Mouse (Mus musculus) heart, embryonic 15.5 days (tissue): ENCODE results near the gene Sox8. TPM values are rescaled to one million over a fixed set of nuclear protein-coding genes. Genes with fewer than 3 reads are reported as not detected.
A peak's percentile ranks its signal among the peaks of the same experiment; 100 is the strongest.

ENCODE experiments used
- ATAC-seq: fragments of 200-750 bp; cut with Nextera tagmentation; replicated peaks from 2 replicates; pipeline ENCODE4 v1.8.0; 2017; ENCODE audit warnings: low read depth, moderate TSS enrichment; ENCODE audit not compliant: insufficient number of reproducible peaks, insufficient read depth, low FRiP score
- H3K27ac ChIP-seq: fragments of 300-500 bp; sonication (generic); 2 replicates; pipeline ENCODE4 v1.5.1; 2015; ENCODE audit warnings: mild to moderate bottlenecking, inconsistent platforms
- H3K27me3 ChIP-seq: fragments of 300-500 bp; sonication (generic); 2 replicates; pipeline ENCODE4 v1.6.1; 2015; ENCODE audit warnings: inconsistent platforms
- H3K36me3 ChIP-seq: fragments of 300-500 bp; sonication (generic); 2 replicates; pipeline ENCODE4 v1.6.1; 2015; ENCODE audit warnings: mild to moderate bottlenecking, inconsistent platforms
- H3K4me1 ChIP-seq: fragments of 300-500 bp; sonication (generic); replicated peaks from 2 replicates; pipeline ENCODE4 v1.6.1; 2015; ENCODE audit warnings: inconsistent platforms
- H3K4me2 ChIP-seq: fragments of 300-500 bp; sonication (generic); 2 replicates; pipeline ENCODE4 v1.6.1; 2015; ENCODE audit warnings: inconsistent platforms, mild to moderate bottlenecking, moderate library complexity
- H3K4me3 ChIP-seq: fragments of 300-500 bp; sonication (generic); 2 replicates; pipeline ENCODE4 v1.5.1; 2015; ENCODE audit warnings: mild to moderate bottlenecking, inconsistent platforms
- H3K9ac ChIP-seq: fragments of 300-500 bp; sonication (generic); 2 replicates; pipeline ENCODE4 v1.6.1; 2015; ENCODE audit warnings: mild to moderate bottlenecking, inconsistent platforms
- H3K9me3 ChIP-seq: fragments of 300-500 bp; sonication (generic); replicated peaks from 2 replicates; pipeline ENCODE4 v1.6.1; 2016; ENCODE audit warnings: inconsistent platforms
- WGBS: fragments of 180-500 bp; shearing (Covaris S2); methylation state at CpG from one replicate; pipeline ENCODE4 v1.1.7; 2015; ENCODE audit warnings: mixed read lengths; 5-methylcytosine and 5-hydroxymethylcytosine counted together
- polyA plus RNA-seq: library from polyadenylated mRNA; unstranded; fragments of >200 nt; fragmentation: Nextera tagmentation; extraction: Ambion mirVana; gene quantifications from 2 replicates; pipeline ENCODE4 v1.2.1, GENCODE M21; 2015

The Sox8 gene
- polyA plus RNA-seq, 1 experiment from 2014 or later: 0.73 TPM

GRCm38 (mm10) chr17:25551313-25551712 lies 19.2 kb downstream of the Sox8 start:
- peaks cover 14% of the 10 kb centered on the region for H3K4me1 ChIP-seq
- H3K9me3 ChIP-seq: no peaks in the 10 kb centered on the region
- 0 out of 2 replicates have a peak, but pooled peaks cover 9% of the 10 kb centered on the region for H3K27me3 ChIP-seq
- no peaks in the 10 kb centered on the region for H3K36me3 ChIP-seq
- no peak overlapping the region for H3K4me2 ChIP-seq
- H3K27ac ChIP-seq: no peak overlapping the region
- 81% methylated on average over 11 of the region's 11 CpGs for WGBS
- H3K4me3 ChIP-seq: no peak overlapping the region
- ATAC-seq: no peak
- no peak overlapping the region for H3K9ac ChIP-seq

- no peak overlapping the region for H3K4me3 ChIP-seq
- no peak for ATAC-seq
- 0 out of 2 replicates have a peak, but pooled peaks cover 9% of the 10 kb centered on the region for H3K27me3 ChIP-seq
- H3K4me2 ChIP-seq: no peak overlapping the region
- WGBS: 82% methylated on average over 5 of the region's 5 CpGs
- no peaks in the 10 kb centered on the region for H3K36me3 ChIP-seq
- no peak overlapping the region for H3K9ac ChIP-seq
- H3K27ac ChIP-seq: no peak overlapping the region
- H3K4me1 ChIP-seq: peaks cover under 1% of the 10 kb centered on the region
- H3K9me3 ChIP-seq: no peaks in the 10 kb centered on the region
Observed at GRCm38 (mm10) chr17:25550020-25550419, 20.5 kb downstream of the Sox8 start.

GRCm38 (mm10) chr17:25547026-25547425 lies 23.5 kb downstream of the Sox8 start:
- Histone ChIP-seq H3K4me3 (no peak overlapping the region), H3K9me3 (no peaks in the 10 kb centered on the region), H3K9ac (no peak overlapping the region), H3K4me1 (no peaks in the 10 kb centered on the region), H3K27ac (no peak overlapping the region), H3K27me3 (0 out of 2 replicates have a peak, but pooled peaks cover 6% of the 10 kb centered on the region), H3K4me2 (no peak overlapping the region), H3K36me3 (no peaks in the 10 kb centered on the region)
- 38% methylated on average over 3 of the region's 3 CpGs for WGBS
- ATAC-seq: no peak

GRCm38 (mm10) chr17:25541768-25542167 lies 28.7 kb downstream of the Sox8 start:
- no peak for ATAC-seq
- Histone ChIP-seq H3K9me3 (no peaks in the 10 kb centered on the region), H3K9ac (no peak overlapping the region), H3K27ac (no peak overlapping the region), H3K4me1 (peaks cover 10% of the 10 kb centered on the region), H3K4me2 (no peak overlapping the region), H3K4me3 (no peak overlapping the region), H3K36me3 (no peaks in the 10 kb centered on the region), H3K27me3 (0 out of 2 replicates have a peak, but pooled peaks cover 4% of the 10 kb centered on the region)
- WGBS: 75% methylated on average over 4 of the region's 4 CpGs

GRCm38 (mm10) chr17:25540731-25541130 lies 29.8 kb downstream of the Sox8 start:
- WGBS: 67% methylated on average over 5 of the region's 5 CpGs
- ATAC-seq: no peak
- Histone ChIP-seq H3K27ac (no peak overlapping the region), H3K4me2 (no peak overlapping the region), H3K9me3 (no peaks in the 10 kb centered on the region), H3K9ac (no peak overlapping the region), H3K36me3 (no peaks in the 10 kb centered on the region), H3K4me3 (no peak overlapping the region), H3K4me1 (peaks cover 10% of the 10 kb centered on the region), H3K27me3 (0 out of 2 replicates have a peak, but pooled peaks cover 4% of the 10 kb centered on the region)

GRCm38 (mm10) chr17:25538945-25539875 lies 31.3 kb downstream of the Sox8 start:
- peak overlapping the region; percentile 24 for H3K4me3 ChIP-seq

GRCm38 (mm10) chr17:25530357-25531022 lies 40.0 kb downstream of the Sox8 start:
- Histone ChIP-seq H3K9ac (no peak overlapping the region), H3K4me2 (no peak overlapping the region)
- WGBS: 56% methylated on average over 8 of the region's 8 CpGs

More at GRCm38 (mm10) chr17:25538945-25539875, 31.3 kb downstream of the Sox8 start:
- peaks cover 10% of the 10 kb centered on the region for H3K4me1 ChIP-seq
- peak overlapping the region; percentile 52 for H3K27ac ChIP-seq
- no peaks in the 10 kb centered on the region for H3K9me3 ChIP-seq
- peak; percentile 81 for ATAC-seq
- 0 out of 2 replicates have a peak, but pooled peaks cover 4% of the 10 kb centered on the region for H3K27me3 ChIP-seq
- WGBS: 23% methylated on average over 27 of the region's 27 CpGs
- H3K36me3 ChIP-seq: no peaks in the 10 kb centered on the region
- H3K9ac ChIP-seq: no peak overlapping the region
- peak overlapping the region; percentile 58 for H3K4me2 ChIP-seq

GRCm38 (mm10) chr17:25522080-25522479 lies 48.4 kb downstream of the Sox8 start:
- H3K36me3 ChIP-seq: no peaks in the 10 kb centered on the region
- no peak overlapping the region for H3K9ac ChIP-seq
- H3K4me1 ChIP-seq: peaks cover 3% of the 10 kb centered on the region
- no peak overlapping the region for H3K27ac ChIP-seq
- H3K4me3 ChIP-seq: no peak overlapping the region
- WGBS: 79% methylated on average over 12 of the region's 12 CpGs
- H3K27me3 ChIP-seq: peaks cover 18% of the 10 kb centered on the region
- no peak for ATAC-seq
- no peak overlapping the region for H3K4me2 ChIP-seq
- H3K9me3 ChIP-seq: no peaks in the 10 kb centered on the region

More at GRCm38 (mm10) chr17:25530357-25531022, 40.0 kb downstream of the Sox8 start:
- H3K4me1 ChIP-seq: peaks cover 3% of the 10 kb centered on the region
- no peak overlapping the region for H3K27ac ChIP-seq
- H3K4me3 ChIP-seq: no peak overlapping the region
- no peak for ATAC-seq
- no peaks in the 10 kb centered on the region for H3K36me3 ChIP-seq
- H3K27me3 ChIP-seq: peaks cover 5% of the 10 kb centered on the region; the same call in 1 of the 2 replicates
- no peaks in the 10 kb centered on the region for H3K9me3 ChIP-seq

GRCm38 (mm10) chr17:25520492-25520891 lies 50.0 kb downstream of the Sox8 start:
- no peak for ATAC-seq
- Histone ChIP-seq H3K36me3 (no peaks in the 10 kb centered on the region), H3K27ac (no peak overlapping the region), H3K9me3 (no peaks in the 10 kb centered on the region), H3K9ac (no peak overlapping the region), H3K4me2 (no peak overlapping the region), H3K27me3 (peaks cover 18% of the 10 kb centered on the region), H3K4me3 (no peak overlapping the region), H3K4me1 (peaks cover 6% of the 10 kb centered on the region; the same call in 1 of the 2 replicates)
- whole genome bisulfite sequencing: 40% methylated on average over 9 of the region's 9 CpGs

- no peak for ATAC-seq
- peaks cover 6% of the 10 kb centered on the region; the same call in 1 of the 2 replicates for H3K4me1 ChIP-seq
- no peaks in the 10 kb centered on the region for H3K9me3 ChIP-seq
- 87% methylated on average over 5 of the region's 5 CpGs for WGBS
- no peaks in the 10 kb centered on the region for H3K36me3 ChIP-seq
- no peak overlapping the region for H3K4me2 ChIP-seq
- no peak overlapping the region for H3K4me3 ChIP-seq
- no peak overlapping the region for H3K9ac ChIP-seq
- H3K27ac ChIP-seq: no peak overlapping the region
- H3K27me3 ChIP-seq: peaks cover 15% of the 10 kb centered on the region
Observed at GRCm38 (mm10) chr17:25519511-25519910, 51.0 kb downstream of the Sox8 start.

GRCm38 (mm10) chr17:25518144-25518543 lies 52.3 kb downstream of the Sox8 start:
- 88% methylated on average over 17 of the region's 17 CpGs for WGBS
- ATAC-seq: no peak
- no peaks in the 10 kb centered on the region for H3K36me3 ChIP-seq

More at GRCm38 (mm10) chr17:25518144-25518543, 52.3 kb downstream of the Sox8 start:
- H3K9ac ChIP-seq: no peak overlapping the region
- H3K4me2 ChIP-seq: no peak overlapping the region
- no peak overlapping the region for H3K27ac ChIP-seq
- H3K4me3 ChIP-seq: no peak overlapping the region
- H3K4me1 ChIP-seq: peaks cover 6% of the 10 kb centered on the region; the same call in 1 of the 2 replicates
- no peaks in the 10 kb centered on the region for H3K9me3 ChIP-seq
- peaks cover 14% of the 10 kb centered on the region for H3K27me3 ChIP-seq
